Mouse (Mus musculus): ENCODE data around the gene Foxn3. TPM values are rescaled to one million over a fixed set of nuclear protein-coding genes. Genes with fewer than 3 reads are reported as not detected.

The Foxn3 gene
- total and polyA plus RNA-seq, 3 experiments: 9.7 to 26.8 (median 11.0) TPM

GRCm38 (mm10) chr12:99183261-99183792 lies 380.1 kb downstream of the Foxn3 start:
- dilution Hi-C loops (cut with MboI; ENCODE audit: extremely low pct_ligation_motif_present, extremely low pct_unique_long_range_greater_than_20kb, low sequenced_read_pairs): no loop called here
- DNase-seq (ENCODE audit: extremely low read depth): no peak
- H3K9me3 ChIP-seq (replicated peaks; ENCODE audit: low read length): no peaks in the 10 kb centered on the region
- H3K4me2 ChIP-seq (ENCODE audit: insufficient read depth, low read depth, poor library complexity, severe bottlenecking): no peak overlapping the region
- no peaks in the 10 kb centered on the region for H3K79me2 ChIP-seq (replicated peaks; ENCODE audit: control insufficient read depth, extremely low read depth, insufficient read depth, poor library complexity, severe bottlenecking)
- H3K9ac ChIP-seq (ENCODE audit: insufficient read depth, low read depth): no peak overlapping the region
- no peak overlapping the region for H3K4me3 ChIP-seq (replicated peaks in 1 of 3; ENCODE audit: low read depth in 2 of 3, low read length in 2 of 3, poor library complexity in 1 of 3)
- TF ChIP-seq JUND (conservative IDR thresholded peaks at IDR 0.05; ENCODE audit: low read depth, low read length): no peak
- no peak for TF ChIP-seq ZC3H11A (IDR thresholded peaks at IDR 0.05; ENCODE audit: low read depth, low read length)
- no peak for TF ChIP-seq POLR2A (IDR thresholded peaks at IDR 0.05; ENCODE audit: low read depth, low read length)
- no peak for TF ChIP-seq MYC (IDR thresholded peaks at IDR 0.05; ENCODE audit: low read depth, low read length)
- no peak for TF ChIP-seq TBP (conservative IDR thresholded peaks at IDR 0.05; ENCODE audit: low read depth, low read length)
- TF ChIP-seq MEF2A (IDR thresholded peaks at IDR 0.05; ENCODE audit: borderline replicate concordance, low read depth, low read length): no peak
- TF ChIP-seq PAX5 (IDR thresholded peaks at IDR 0.05; ENCODE audit: low read length): no peak
- no peak for TF ChIP-seq MAX (IDR thresholded peaks at IDR 0.05; ENCODE audit: low read length)
- TF ChIP-seq ZNF384 (IDR thresholded peaks at IDR 0.05; ENCODE audit: low read depth, low read length): no peak
- TF ChIP-seq ELF1 (IDR thresholded peaks at IDR 0.05; ENCODE audit: low read depth, low read length): no peak
- no peak for TF ChIP-seq CHD1 (IDR thresholded peaks at IDR 0.05; ENCODE audit: low read depth, low read length)
- no peak for TF ChIP-seq BHLHE40 (IDR thresholded peaks at IDR 0.05; ENCODE audit: low read depth, low read length)
- TF ChIP-seq MXI1 (IDR thresholded peaks at IDR 0.05; ENCODE audit: low read depth, low read length): no peak
- no peak for TF ChIP-seq CTCF (conservative IDR thresholded peaks at IDR 0.05 in 1 of 2, IDR thresholded peaks at IDR 0.05 in 1 of 2; ENCODE audit: low read depth in 2 of 2, low read length in 2 of 2)
- no peak for TF ChIP-seq MAZ (IDR thresholded peaks at IDR 0.05; ENCODE audit: low read depth, low read length)
- TF ChIP-seq ETS1 (conservative IDR thresholded peaks at IDR 0.05; ENCODE audit: low read depth, low read length): no peak
- TF ChIP-seq RAD21 (IDR thresholded peaks at IDR 0.05; ENCODE audit: low read depth, low read length): no peak
- TF ChIP-seq NELFE (IDR thresholded peaks at IDR 0.05; ENCODE audit: low read depth, low read length): no peak
- no peak for TF ChIP-seq IRF4 (IDR thresholded peaks at IDR 0.05; ENCODE audit: low read depth, low read length)
- no peaks in the 10 kb centered on the region for H3K27me3 ChIP-seq (replicated peaks)
- in situ Hi-C loops (cut with MboI; ENCODE audit: low pct_ligation_motif_present, low pct_unique_long_range_greater_than_20kb, low sequenced_read_pairs): loop anchor here (10.0 kb wide), 1 partner anchor 371 kb away; no protein-coding TSS in a partner anchor
- no peaks in the 10 kb centered on the region for H3K36me3 ChIP-seq (replicated peaks in 1 of 2; ENCODE audit: control insufficient read depth in 1 of 2, insufficient read depth in 1 of 2, low read length in 1 of 2)
- H3K27ac ChIP-seq (ENCODE audit: insufficient read depth, low read depth): no peak overlapping the region
- no peaks in the 10 kb centered on the region for H3K4me1 ChIP-seq (ENCODE audit: control insufficient read depth in 1 of 2, insufficient read depth in 2 of 2)

DNA sequence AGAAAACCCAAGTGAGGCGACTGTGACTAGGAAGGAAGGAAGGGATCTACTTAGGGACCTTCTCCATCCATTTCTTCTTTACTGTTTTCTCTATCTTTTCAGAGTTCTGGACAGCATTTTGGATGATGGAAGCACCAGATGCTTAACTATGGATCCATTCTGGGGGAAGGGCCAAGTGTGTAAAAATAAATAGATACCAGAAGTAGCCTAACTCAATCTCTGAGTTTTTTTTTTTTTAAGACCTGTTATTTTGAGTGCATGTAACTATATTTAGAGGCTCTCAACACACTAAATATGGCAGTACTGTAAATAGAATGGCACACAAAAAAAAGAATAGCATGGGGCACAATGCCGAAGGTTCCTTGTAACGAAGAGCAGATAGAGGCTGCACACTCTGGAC lies 381.0 kb downstream of the Foxn3 start:
- no peaks in the 10 kb centered on the region for H3K9me3 ChIP-seq (replicated peaks; ENCODE audit: low read length)
- no peak for DNase-seq (ENCODE audit: extremely low read depth)
- no peak overlapping the region for H3K27ac ChIP-seq (ENCODE audit: insufficient read depth, low read depth)
- no peak for TF ChIP-seq IRF4 (IDR thresholded peaks at IDR 0.05; ENCODE audit: low read depth, low read length)
- TF ChIP-seq USF1 (IDR thresholded peaks at IDR 0.05; ENCODE audit: low read depth, low read length): no peak
- no peak for TF ChIP-seq USF2 (conservative IDR thresholded peaks at IDR 0.05; ENCODE audit: low read depth, low read length)
- no peak for TF ChIP-seq ZNF384 (IDR thresholded peaks at IDR 0.05; ENCODE audit: low read depth, low read length)
- no peak for TF ChIP-seq RAD21 (IDR thresholded peaks at IDR 0.05; ENCODE audit: low read depth, low read length)
- TF ChIP-seq KAT2A (IDR thresholded peaks at IDR 0.05; ENCODE audit: insufficient replicate concordance, low read length): no peak
- TF ChIP-seq MAX (IDR thresholded peaks at IDR 0.05; ENCODE audit: low read length): no peak
- TF ChIP-seq MYC (IDR thresholded peaks at IDR 0.05; ENCODE audit: low read depth, low read length): no peak
- no peak for TF ChIP-seq TBP (conservative IDR thresholded peaks at IDR 0.05; ENCODE audit: low read depth, low read length)
- no peak for TF ChIP-seq GABPA (IDR thresholded peaks at IDR 0.05; ENCODE audit: insufficient replicate concordance, low read depth, low read length)
- TF ChIP-seq MAFK (IDR thresholded peaks at IDR 0.05; ENCODE audit: insufficient replicate concordance, low read length): no peak
- TF ChIP-seq NRF1 (IDR thresholded peaks at IDR 0.05; ENCODE audit: low read depth, low read length): no peak
- no peak for TF ChIP-seq RCOR1 (conservative IDR thresholded peaks at IDR 0.05; ENCODE audit: low read depth, low read length)
- no peak for TF ChIP-seq EP300 (IDR thresholded peaks at IDR 0.05; ENCODE audit: low read length)
- TF ChIP-seq CTCF (conservative IDR thresholded peaks at IDR 0.05 in 1 of 2, IDR thresholded peaks at IDR 0.05 in 1 of 2; ENCODE audit: low read depth in 2 of 2, low read length in 2 of 2): no peak
- no peak for TF ChIP-seq E2F4 (IDR thresholded peaks at IDR 0.05; ENCODE audit: insufficient replicate concordance, low read depth, low read length)
- no peak for TF ChIP-seq ELF1 (IDR thresholded peaks at IDR 0.05; ENCODE audit: low read depth, low read length)
- TF ChIP-seq PAX5 (IDR thresholded peaks at IDR 0.05; ENCODE audit: low read length): no peak
- TF ChIP-seq ZC3H11A (IDR thresholded peaks at IDR 0.05; ENCODE audit: low read depth, low read length): no peak
- H3K9ac ChIP-seq (ENCODE audit: insufficient read depth, low read depth): no peak overlapping the region
- no peak overlapping the region for H3K4me3 ChIP-seq (replicated peaks in 1 of 3; ENCODE audit: low read depth in 2 of 3, low read length in 2 of 3, poor library complexity in 1 of 3)
- dilution Hi-C loops (cut with MboI; ENCODE audit: extremely low pct_ligation_motif_present, extremely low pct_unique_long_range_greater_than_20kb, low sequenced_read_pairs): no loop called here
- H3K27me3 ChIP-seq (replicated peaks): no peaks in the 10 kb centered on the region
- no peaks in the 10 kb centered on the region for H3K4me1 ChIP-seq (ENCODE audit: control insufficient read depth in 1 of 2, insufficient read depth in 2 of 2)
- no peak overlapping the region for H3K4me2 ChIP-seq (ENCODE audit: insufficient read depth, low read depth, poor library complexity, severe bottlenecking)
- no peaks in the 10 kb centered on the region for H3K79me2 ChIP-seq (replicated peaks; ENCODE audit: control insufficient read depth, extremely low read depth, insufficient read depth, poor library complexity, severe bottlenecking)
- no peaks in the 10 kb centered on the region for H3K36me3 ChIP-seq (replicated peaks in 1 of 2; ENCODE audit: control insufficient read depth in 1 of 2, insufficient read depth in 1 of 2, low read length in 1 of 2)
- in situ Hi-C loops (cut with MboI; ENCODE audit: low pct_ligation_motif_present, low pct_unique_long_range_greater_than_20kb, low sequenced_read_pairs): loop anchor here (10.0 kb wide), 1 partner anchor 372 kb away; no protein-coding TSS in a partner anchor

Data from CH12.LX (cell line).